Mouse (Mus musculus): Measurements from ENCODE around the gene Pnpt1. TPM values are rescaled to one million over a fixed set of nuclear protein-coding genes. Genes with fewer than 3 reads are reported as not detected.

The Pnpt1 gene
- polyA plus RNA-seq, 1 experiment, result 37.5 TPM

GRCm38 (mm10) chr11:29203653-29204052 lies 73.1 kb downstream of the Pnpt1 start:
- H3K4me3 ChIP-seq (ENCODE audit: insufficient read depth, low read depth, low read length), result no peak overlapping the region
- H3K27ac ChIP-seq (replicated peaks; ENCODE audit: low read depth, low read length), result no peak overlapping the region
- H3K4me1 ChIP-seq (ENCODE audit: control insufficient read depth, insufficient read depth, insufficient read length, low read length), result no peaks in the 10 kb centered on the region

- no peaks in the 10 kb centered on the region for H3K4me1 ChIP-seq (ENCODE audit: control insufficient read depth, insufficient read depth, insufficient read length, low read length)
- H3K27ac ChIP-seq (replicated peaks; ENCODE audit: low read depth, low read length), result no peak overlapping the region
- no peak overlapping the region for H3K4me3 ChIP-seq (ENCODE audit: insufficient read depth, low read depth, low read length)
Measured at GRCm38 (mm10) chr11:29209774-29210173, 79.2 kb downstream of the Pnpt1 start.

Other genes starting within 250 kb of the Pnpt1 start
- 37.5 and 44.4 TPM in 2 replicates for gene Ppp4r3b, start 42.1 kb downstream of the Pnpt1 start, polyA plus RNA-seq (2012; ENCODE audit: insufficient read depth, insufficient read length, missing spikeins)
- gene Cfap36, start 116.7 kb downstream of the Pnpt1 start, polyA plus RNA-seq (2012; ENCODE audit: insufficient read depth, insufficient read length, missing spikeins), result 20.9 and 24.3 TPM in 2 replicates
- gene Ccdc88a, start 242.9 kb downstream of the Pnpt1 start, polyA plus RNA-seq (2012; ENCODE audit: insufficient read depth, insufficient read length, missing spikeins), result 5.3 and 6.8 TPM in 2 replicates